Mouse (Mus musculus) natural killer cell, adult 2 months (primary cell): ENCODE data around the gene Mapk9.
A peak's percentile ranks its signal among the peaks of the same experiment; 100 is the strongest.
"Not testable (repeated sequence)": the region's sequence is repeated elsewhere in the genome, so short reads cannot be mapped to it uniquely, and the experiment has no call there.

Source experiments
- DNase-seq, 2 experiments: peaks; one replicate each; pipeline ENCODE4 v3.0.0; 2022; ENCODE audit warnings: low spot score in 2 of 2

Mapk9 gene

DNA sequence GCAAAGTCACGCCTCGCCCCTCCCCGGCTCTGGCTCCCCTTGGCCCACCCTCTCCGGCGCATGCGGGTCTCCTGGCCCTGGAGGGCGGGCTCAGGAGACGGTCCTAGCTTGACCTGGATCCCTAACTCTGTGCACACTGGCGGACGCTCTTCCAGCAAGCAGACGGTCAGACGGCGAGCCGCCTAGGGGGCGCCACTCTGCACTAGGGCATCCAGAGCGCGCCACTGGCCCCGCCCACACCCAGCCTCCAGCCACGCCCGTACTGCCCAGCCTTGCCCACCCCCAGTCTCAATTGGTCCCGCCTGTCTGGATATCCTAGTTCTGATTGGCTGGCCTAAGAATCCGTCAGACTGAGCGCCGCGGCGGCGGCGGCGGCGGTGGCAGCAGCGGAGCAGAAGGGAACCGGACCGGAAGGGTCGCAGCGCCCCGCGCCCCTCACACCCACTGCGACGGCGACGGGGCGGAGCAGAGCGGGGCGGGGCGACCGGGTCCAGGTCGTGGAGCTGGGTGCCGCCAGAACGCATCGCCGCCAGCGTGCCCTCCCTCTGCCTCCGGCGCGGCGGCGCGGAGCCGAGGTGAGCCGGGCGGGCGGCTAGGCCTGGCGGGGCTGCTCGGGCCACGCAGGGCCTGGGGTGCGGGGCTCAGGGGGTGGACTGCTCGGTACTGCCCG is at the start of gene Mapk9:
TSS of gene Mapk9 (plus strand) at position 351 of the 670 bp plus-strand sequence.
- peak; percentile 97 for DNase-seq

GRCm38 (mm10) chr11:49798931-49799330 is 47.6 kb upstream of the Mapk9 start:
- DNase-seq = no peak

- no peak for DNase-seq
Measured at GRCm38 (mm10) chr11:49801516-49801915, 45.0 kb upstream of the Mapk9 start.

DNA sequence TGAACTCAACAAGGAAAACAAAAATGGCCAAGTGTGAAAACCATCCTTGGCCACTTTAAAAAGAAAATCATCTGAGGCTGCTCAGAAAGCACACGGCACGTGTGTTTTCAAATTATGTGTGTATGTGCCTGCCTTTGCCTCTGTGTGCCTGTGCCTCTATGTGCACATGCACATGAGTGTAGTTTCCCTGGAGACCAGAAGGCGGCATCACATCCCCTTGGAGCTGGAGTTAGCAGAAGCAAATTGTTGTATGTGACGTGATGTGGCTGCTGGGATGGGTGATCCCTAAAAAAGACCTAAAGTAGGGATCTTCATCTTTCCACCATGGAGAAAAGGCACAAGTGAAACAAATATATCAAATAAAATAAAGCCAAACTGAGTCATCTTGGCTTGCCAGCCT is 42.8 kb upstream of the Mapk9 start:
- DNase-seq = no peak

GRCm38 (mm10) chr11:49806218-49806617 is 40.3 kb upstream of the Mapk9 start:
- no peak for DNase-seq

GRCm38 (mm10) chr11:49808946-49809345 is 37.6 kb upstream of the Mapk9 start:
- DNase-seq = no peak

DNA sequence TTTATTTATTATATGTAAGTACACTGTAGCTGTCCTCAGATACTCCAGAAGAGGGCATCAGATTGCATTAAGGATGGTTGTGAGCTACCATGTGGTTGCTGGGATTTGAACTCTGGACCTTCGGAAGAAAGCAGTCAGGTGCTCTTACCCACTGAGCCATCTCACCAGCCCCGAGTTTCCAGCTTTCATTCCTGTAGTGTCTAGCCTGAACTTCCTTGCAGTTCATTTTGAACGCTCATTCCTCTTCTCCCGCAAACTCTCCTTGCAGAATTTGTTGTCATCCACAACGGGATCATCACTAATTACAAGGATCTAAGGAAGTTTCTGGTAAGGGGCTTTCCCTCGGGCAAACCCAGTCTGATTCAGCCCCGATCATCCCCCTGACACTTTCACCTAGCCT is 35.9 kb upstream of the Mapk9 start:
- not testable (repeated sequence) for DNase-seq

DNA sequence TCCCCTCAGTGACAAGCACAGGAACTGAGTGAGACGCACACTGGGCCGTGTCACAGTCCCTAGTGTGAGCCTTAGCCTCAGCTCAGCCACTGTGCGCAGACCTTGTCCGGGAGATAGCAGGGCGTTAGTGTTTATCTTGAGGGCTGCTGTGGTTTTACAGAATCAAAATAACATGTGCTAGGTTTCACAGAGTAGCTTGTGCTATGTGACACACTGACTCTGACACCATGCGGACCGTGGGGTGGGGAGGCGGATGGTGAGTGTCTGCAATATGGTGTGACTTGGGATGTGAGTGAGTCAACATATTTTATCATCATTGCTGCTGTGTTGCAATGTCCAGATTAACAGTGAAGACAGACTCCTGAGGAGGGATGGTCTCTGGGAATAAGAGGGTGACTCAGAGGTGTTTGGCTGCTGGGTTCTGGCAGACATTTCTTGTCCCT is 35.4 kb upstream of the Mapk9 start:
- DNase-seq = peak; percentile 48 to 70

DNA sequence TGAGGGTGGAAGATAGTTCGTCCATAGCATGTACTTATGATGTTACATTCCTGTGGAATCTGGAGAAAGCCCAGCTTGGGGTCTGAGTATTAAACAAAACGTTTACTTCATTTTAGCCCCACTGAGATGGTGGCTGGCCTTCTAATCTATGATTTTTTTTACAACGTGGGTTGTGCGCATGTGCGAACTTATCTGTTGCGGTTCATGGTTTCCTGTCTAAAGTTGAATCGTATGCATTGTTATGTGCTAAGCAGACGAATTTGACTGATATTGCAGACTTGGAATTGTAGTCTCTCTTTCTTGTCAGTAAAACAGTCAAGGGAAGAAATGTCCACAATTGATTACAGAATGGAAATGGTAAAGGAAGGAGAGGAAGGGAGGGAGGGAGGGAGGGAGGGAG is 34.7 kb upstream of the Mapk9 start:
- DNase-seq = peak; percentile 39 to 61

DNA sequence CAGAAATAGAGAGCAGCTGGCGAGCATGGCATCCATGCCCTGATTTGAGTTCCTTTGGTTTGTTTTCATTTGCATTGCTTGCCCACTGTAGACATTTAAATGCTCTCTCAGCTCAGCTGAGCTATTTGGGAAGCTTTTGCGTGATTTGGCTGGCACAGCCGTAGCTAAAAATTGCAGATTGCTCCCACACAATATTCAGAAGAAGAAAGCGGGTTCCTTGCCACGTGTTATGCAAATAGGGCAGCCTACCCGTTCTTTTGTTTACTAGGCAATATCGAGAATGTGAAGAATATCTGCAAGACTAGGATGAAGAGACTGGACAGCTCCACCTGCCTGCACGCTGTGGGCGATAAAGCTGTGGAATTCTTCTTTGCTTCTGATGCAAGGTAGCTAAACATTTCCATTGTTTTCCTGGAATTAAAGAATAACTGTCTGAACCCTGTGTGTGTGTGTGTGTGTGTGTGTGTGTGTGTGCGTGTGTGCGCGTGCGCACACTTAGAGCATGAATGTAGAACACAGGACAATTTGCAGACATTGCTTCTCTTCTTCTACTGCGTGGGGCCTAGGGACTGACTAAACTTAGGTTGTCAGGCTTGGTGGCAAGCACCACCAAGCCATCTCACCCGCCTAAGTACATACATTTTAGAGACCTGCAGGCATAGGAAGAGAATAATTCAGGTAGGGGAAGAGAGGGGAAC is 27.5 kb upstream of the Mapk9 start:
- no peak for DNase-seq

DNA sequence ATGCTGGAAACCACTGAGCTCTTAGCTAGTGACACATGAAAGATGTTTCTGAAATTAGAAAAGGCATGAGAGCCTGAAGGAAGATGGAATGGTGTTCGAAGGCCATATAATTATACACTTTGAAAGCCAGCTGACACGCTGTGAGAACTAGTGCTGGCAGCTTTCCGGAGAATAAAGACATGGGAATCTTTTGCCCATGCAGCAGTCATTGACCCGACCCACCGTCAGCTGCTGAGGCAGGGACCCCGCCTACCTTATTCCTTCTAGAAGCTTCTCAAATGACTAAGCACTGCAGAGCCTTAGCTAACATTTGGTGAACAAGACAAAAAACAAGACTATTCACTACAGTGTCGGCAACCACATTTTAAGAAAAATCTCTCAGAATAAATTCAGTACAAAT is 26.9 kb upstream of the Mapk9 start:
- no peak for DNase-seq

GRCm38 (mm10) chr11:49820928-49821327 is 25.6 kb upstream of the Mapk9 start:
- no peak for DNase-seq

- no peak for DNase-seq
Measured at GRCm38 (mm10) chr11:49821546-49821945, 25.0 kb upstream of the Mapk9 start.

DNA sequence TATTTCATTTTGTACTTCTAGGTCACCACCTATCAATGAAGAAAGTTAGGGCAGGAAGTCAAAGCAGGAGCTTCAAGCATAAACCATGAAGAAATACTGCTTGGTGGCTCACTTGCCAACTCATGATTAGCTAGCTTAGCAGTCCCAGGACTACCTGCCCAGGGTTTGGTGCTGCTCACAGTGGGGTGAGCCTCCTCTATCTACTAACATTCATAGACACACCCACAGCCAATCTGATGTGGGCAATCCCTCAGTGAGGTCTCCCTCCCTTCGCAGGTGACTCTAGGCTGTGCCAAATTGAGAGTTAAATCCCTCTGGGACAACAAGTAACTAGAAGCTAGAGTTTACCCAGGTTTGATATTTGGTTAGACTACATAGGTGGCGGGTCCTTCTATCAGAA is 24.2 kb upstream of the Mapk9 start:
- no peak for DNase-seq

DNA sequence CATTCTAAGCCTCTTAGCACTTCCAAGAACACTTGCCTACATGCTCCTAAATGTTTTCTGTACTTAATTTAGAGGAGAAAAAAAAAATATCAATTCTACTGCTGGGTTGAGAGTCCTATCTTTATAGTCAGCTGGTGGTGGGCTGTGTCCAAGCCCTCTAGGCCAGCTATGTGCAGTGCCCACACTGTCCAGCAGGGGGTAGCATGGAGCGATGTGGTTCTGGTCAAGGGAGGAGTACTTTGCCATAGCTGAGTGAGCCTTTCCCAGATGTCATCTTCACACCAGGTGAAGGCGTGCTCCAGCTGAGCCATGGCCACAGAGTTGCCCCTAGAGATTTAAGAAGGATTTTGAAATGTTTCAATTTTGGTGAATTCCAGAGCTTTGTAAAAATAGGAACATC is 21.7 kb upstream of the Mapk9 start:
- DNase-seq = peak; percentile 71

- no peak for DNase-seq
Measured at GRCm38 (mm10) chr11:49827243-49827642, 19.3 kb upstream of the Mapk9 start.

GRCm38 (mm10) chr11:49829176-49829745 is 17.3 kb upstream of the Mapk9 start:
- DNase-seq = no peak

DNA sequence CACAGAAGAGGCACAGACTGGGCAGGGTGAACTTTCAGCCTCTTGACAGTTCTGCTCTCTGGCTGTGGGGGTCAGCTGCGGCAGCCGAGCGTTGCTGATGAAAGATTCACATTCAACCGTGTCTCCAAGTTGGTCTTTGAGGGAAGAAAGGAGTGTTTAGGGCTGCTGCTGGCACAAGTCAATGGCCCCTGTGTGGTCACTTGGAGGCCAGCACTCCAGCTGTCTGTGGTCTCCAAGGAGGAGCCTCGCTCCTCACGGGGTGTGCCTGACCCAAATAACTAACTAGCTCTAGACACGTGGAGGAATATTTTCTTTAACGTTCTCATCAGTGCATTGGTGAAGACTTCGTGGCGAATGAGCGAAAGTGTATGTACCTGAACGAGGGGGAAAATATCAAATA is 14.6 kb upstream of the Mapk9 start:
- no peak for DNase-seq

GRCm38 (mm10) chr11:49832962-49833361 is 13.6 kb upstream of the Mapk9 start:
- DNase-seq = no peak

- DNase-seq = no peak
Measured at GRCm38 (mm10) chr11:49834248-49834647, 12.3 kb upstream of the Mapk9 start.

DNA sequence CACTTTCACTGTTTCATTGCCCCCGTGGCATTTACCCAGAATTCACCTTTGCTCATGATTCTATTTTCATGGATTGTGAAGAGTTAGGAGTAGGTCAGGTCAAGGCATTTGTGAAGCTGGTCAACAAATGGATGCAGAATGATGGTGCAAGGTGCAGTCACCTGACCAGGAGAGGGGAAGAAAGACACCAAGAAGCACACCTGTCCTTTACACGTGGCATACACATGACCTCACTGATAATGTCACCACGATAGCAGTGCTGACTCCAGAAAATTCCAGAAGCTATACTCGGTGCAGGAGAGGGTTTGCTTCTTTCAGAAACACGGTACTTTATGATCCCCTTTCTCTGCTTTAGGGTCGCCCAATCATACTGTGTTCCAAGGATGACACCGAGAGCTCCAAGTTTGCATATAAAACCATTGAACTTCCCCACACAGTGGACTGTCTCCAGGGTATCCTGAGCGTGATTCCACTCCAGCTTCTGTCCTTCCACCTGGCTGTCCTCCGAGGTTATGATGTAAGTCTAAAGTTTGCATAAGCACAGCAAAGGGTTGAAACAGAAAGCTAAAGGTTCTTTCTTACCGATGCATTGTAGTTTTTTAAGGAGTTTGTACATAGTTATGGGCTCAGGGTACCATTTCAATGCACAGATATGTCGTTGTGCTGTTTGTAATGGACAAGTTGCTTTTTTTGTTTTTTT is 11.1 kb upstream of the Mapk9 start:
- no peak for DNase-seq

DNA sequence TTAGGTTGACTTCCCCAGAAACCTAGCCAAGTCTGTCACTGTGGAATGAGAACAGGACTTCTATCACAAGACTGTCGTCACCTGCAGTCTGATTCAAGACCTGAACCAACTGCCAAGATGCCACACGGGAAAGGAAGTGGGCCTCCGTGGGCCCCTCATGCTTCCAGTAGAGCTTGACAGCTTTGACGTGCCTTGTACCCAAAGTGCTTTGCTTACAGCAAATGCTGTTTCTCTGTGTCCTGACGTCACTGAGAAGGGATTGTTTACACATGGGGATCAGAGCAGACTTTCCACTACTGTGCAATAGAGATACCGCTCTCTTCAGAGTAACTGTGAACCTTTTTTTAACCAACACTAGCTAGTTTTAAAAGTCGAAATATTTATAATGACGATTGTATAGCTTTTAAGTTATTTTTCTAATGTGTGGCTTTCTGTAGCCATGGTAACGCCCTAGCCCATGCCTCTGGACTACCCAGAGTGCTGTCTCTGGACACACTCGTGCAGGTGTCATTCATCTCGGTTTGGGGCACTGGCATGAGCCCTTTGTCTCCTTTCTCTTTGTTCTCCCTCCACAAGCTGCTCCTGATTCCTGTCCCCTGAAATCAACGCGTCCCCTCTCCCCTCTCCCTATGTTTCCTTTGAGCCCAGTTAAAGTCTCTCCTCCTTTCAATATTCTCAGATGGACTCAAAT is 8.7 kb upstream of the Mapk9 start:
- DNase-seq = peak in 1 of 2 experiments; percentile 8
